Mouse (Mus musculus): ENCODE results near the gene Cacng2. TPM values are rescaled to one million over a fixed set of nuclear protein-coding genes. Genes with fewer than 3 reads are reported as not detected.

Cacng2 gene
- polyA plus RNA-seq (2014; fragmentation: Illumina TruSeq; extraction: RNeasy Lipid Tissue Mini Kit (QIAGEN cat#74804); ENCODE audit: insufficient read depth, low read depth, low replicate concordance): not detected

GRCm38 (mm10) chr15:78119704-78120103 is at the start of gene Cacng2:
Gene Cacng2 (minus strand): TSS chr15:78120028.

GRCm38 (mm10) chr15:77970470-77971292 is 149.1 kb downstream of the Cacng2 start, which contains the start of gene Eif3d:
Gene Eif3d (minus strand): TSS chr15:77970813.

GRCm38 (mm10) chr15:77956404-77956901 is 163.4 kb downstream of the Cacng2 start, which contains the start of gene Foxred2:
Gene Foxred2 (minus strand): TSS chr15:77956722.

Other genes starting within 250 kb of the Cacng2 start
- 133 TPM for gene Txn2, start 191.0 kb downstream of the Cacng2 start, polyA plus RNA-seq (2014; fragmentation: Illumina TruSeq; extraction: RNeasy Lipid Tissue Mini Kit (QIAGEN cat#74804); ENCODE audit: insufficient read depth, low read depth, low replicate concordance)
- 0.83 TPM for gene Foxred2, start 163.3 kb downstream of the Cacng2 start, polyA plus RNA-seq (2014; fragmentation: Illumina TruSeq; extraction: RNeasy Lipid Tissue Mini Kit (QIAGEN cat#74804); ENCODE audit: insufficient read depth, low read depth, low replicate concordance)
- 70.7 TPM for gene Eif3d, start 149.2 kb downstream of the Cacng2 start, polyA plus RNA-seq (2014; fragmentation: Illumina TruSeq; extraction: RNeasy Lipid Tissue Mini Kit (QIAGEN cat#74804); ENCODE audit: insufficient read depth, low read depth, low replicate concordance)
- gene Ift27, start 54.1 kb upstream of the Cacng2 start, polyA plus RNA-seq (2014; fragmentation: Illumina TruSeq; extraction: RNeasy Lipid Tissue Mini Kit (QIAGEN cat#74804); ENCODE audit: insufficient read depth, low read depth, low replicate concordance): 30.8 TPM
- not detected for gene Pvalb, start 86.4 kb upstream of the Cacng2 start, polyA plus RNA-seq (2014; fragmentation: Illumina TruSeq; extraction: RNeasy Lipid Tissue Mini Kit (QIAGEN cat#74804); ENCODE audit: insufficient read depth, low read depth, low replicate concordance)
- 16.8 TPM for gene Ncf4, start 124.8 kb upstream of the Cacng2 start, polyA plus RNA-seq (2014; fragmentation: Illumina TruSeq; extraction: RNeasy Lipid Tissue Mini Kit (QIAGEN cat#74804); ENCODE audit: insufficient read depth, low read depth, low replicate concordance)
- gene Csf2rb2, start 185.7 kb upstream of the Cacng2 start, polyA plus RNA-seq (2014; fragmentation: Illumina TruSeq; extraction: RNeasy Lipid Tissue Mini Kit (QIAGEN cat#74804); ENCODE audit: insufficient read depth, low read depth, low replicate concordance): 3.3 TPM
- gene Csf2rb, start 205.7 kb upstream of the Cacng2 start, polyA plus RNA-seq (2014; fragmentation: Illumina TruSeq; extraction: RNeasy Lipid Tissue Mini Kit (QIAGEN cat#74804); ENCODE audit: insufficient read depth, low read depth, low replicate concordance): 9.1 TPM

Measured in lung, adult 10 weeks (tissue).